ENCODE assay signal across 15 mouse cellular contexts in genomic region chr1:182376826-182377225, GRCm38 (mm10). TPM values are rescaled to one million over a fixed set of nuclear protein-coding genes. Genes with fewer than 3 reads are reported as not detected.
DNase-seq lines count a peak whose midpoint lies in the region; ATAC-seq lines count a peak whose summit lies in the region.
"Had no signal": no experiment of that assay in that cellular context is flagged by ENCODE, and none has a peak within 500 bp of the region (broad histone marks: within the 10 kb centered on the region; RNA-seq: fewer than 3 reads in every experiment).

No protein-coding gene starts in this region.

- 68% methylated on average over 7 of the region's 7 CpGs for WGBS in hindbrain, embryonic 14.5 days
- 92% methylated on average over 7 of the region's 7 CpGs for WGBS in hindbrain, embryonic 10.5 days

- H3K4me3 ChIP-seq in hindbrain, embryonic 14.5 days (replicated peaks; ENCODE audit: low read length): no peak overlapping the region
- H3K4me3 ChIP-seq in hindbrain, embryonic 10.5 days: no peak overlapping the region
- H3K4me3 ChIP-seq: embryonic facial prominence, embryonic 15.5 days; erythroblast, embryonic 14.5 days; forebrain, embryonic 10.5 days; gastrocnemius, adult 2 months; heart, embryonic 13.5 days; intestine, embryonic 15.5 days had no signal

- H3K27me3 ChIP-seq in hindbrain, embryonic 14.5 days (ENCODE audit: control insufficient read depth, insufficient read depth, low read length): no peaks in the 10 kb centered on the region
- H3K27me3 ChIP-seq in hindbrain, embryonic 10.5 days (ENCODE audit: insufficient read depth, poor library complexity, severe bottlenecking): no peaks in the 10 kb centered on the region
- H3K27me3 ChIP-seq: CH12.LX; embryonic facial prominence, embryonic 15.5 days; intestine, embryonic 15.5 days; Patski had no signal

- peak; percentile 19 for DNase-seq in cerebellum, adult 9-10 months
- DNase-seq in cerebellum, adult 8-10 months: no peak
- DNase-seq in hindbrain, embryonic 14.5 days (ENCODE audit: low spot score): no peak
- no peak for DNase-seq in hindbrain, embryonic 10.5 days (ENCODE audit: low spot score)
- peak; percentile 22 to 51 for DNase-seq in cerebellum, postnatal 14 days
- DNase-seq: gastrocnemius, adult 2 months; gastrocnemius, postnatal 25 days had no signal

- peak overlapping the region; percentile 46; the same call in 1 of the 2 replicates for H3K27ac ChIP-seq in hindbrain, embryonic 14.5 days
- no peak overlapping the region for H3K27ac ChIP-seq in hindbrain, embryonic 10.5 days
- H3K27ac ChIP-seq: embryonic facial prominence, embryonic 15.5 days; forebrain, embryonic 10.5 days; gastrocnemius, adult 2 months; heart, embryonic 13.5 days; intestine, embryonic 15.5 days had no signal

- H3K4me2 ChIP-seq in hindbrain, embryonic 14.5 days (replicated peaks): no peak overlapping the region
- H3K4me2 ChIP-seq: embryonic facial prominence, embryonic 15.5 days; heart, embryonic 13.5 days; intestine, embryonic 15.5 days had no signal

- no peaks in the 10 kb centered on the region for H3K36me3 ChIP-seq in hindbrain, embryonic 14.5 days (replicated peaks; ENCODE audit: control insufficient read depth, insufficient read depth)
- no peaks in the 10 kb centered on the region for H3K36me3 ChIP-seq in hindbrain, embryonic 10.5 days
- H3K36me3 ChIP-seq: embryonic facial prominence, embryonic 15.5 days; forebrain, embryonic 10.5 days; heart, embryonic 13.5 days; intestine, embryonic 15.5 days had no signal

- no peak for ATAC-seq in hindbrain, embryonic 14.5 days (ENCODE audit: low FRiP score)
- ATAC-seq in granulocyte monocyte progenitor cell, adult 5-6 weeks (replicated peaks; ENCODE audit: poor library complexity, severe bottlenecking): no peak
- ATAC-seq: intestine, embryonic 15.5 days; Patski had no signal

- no peak overlapping the region for H3K9ac ChIP-seq in hindbrain, embryonic 14.5 days
- H3K9ac ChIP-seq: embryonic facial prominence, embryonic 15.5 days; heart, embryonic 13.5 days; intestine, embryonic 15.5 days had no signal

- H3K9me3 ChIP-seq in hindbrain, embryonic 14.5 days (ENCODE audit: control insufficient read depth, low read length): no peaks in the 10 kb centered on the region
- no peaks in the 10 kb centered on the region for H3K9me3 ChIP-seq in hindbrain, embryonic 10.5 days
- H3K9me3 ChIP-seq: embryonic facial prominence, embryonic 15.5 days; forebrain, embryonic 10.5 days; heart, embryonic 13.5 days; intestine, embryonic 15.5 days had no signal

- H3K4me1 ChIP-seq in hindbrain, embryonic 14.5 days (replicated peaks; ENCODE audit: control insufficient read depth, insufficient read depth, low read length): no peaks in the 10 kb centered on the region
- 0 out of 2 replicates have a peak, but pooled peaks cover 3% of the 10 kb centered on the region for H3K4me1 ChIP-seq in hindbrain, embryonic 10.5 days (replicated peaks)
- H3K4me1 ChIP-seq: forebrain, embryonic 10.5 days; intestine, embryonic 15.5 days had no signal

RNA-seq across cellular contexts. Expression of gene Trp53bp2, which starts 32.1 kb away (rescaled TPM):
- 19.5 and 21.6 TPM in 2 replicates for polyA plus RNA-seq in hindbrain, embryonic 14.5 days (2014; fragmentation: Nextera tagmentation; extraction: Ambion mirVana)
- polyA plus RNA-seq in hindbrain, embryonic 10.5 days (2016; fragmentation: Nextera tagmentation; extraction: Ambion mirVana): 24.2 and 25.8 TPM in 2 replicates
- 7.9 and 15.7 TPM in 2 replicates for total RNA-seq in granulocyte monocyte progenitor cell, adult 5-6 weeks (2014; fragmentation: Nextera tagmentation)
- total RNA-seq in granulocyte monocyte progenitor cell, adult 5-6 weeks (2017): 7.5 and 9.8 TPM in 2 replicates

RNA-seq across cellular contexts. Expression of gene Fbxo28, which starts 35.4 kb away (rescaled TPM):
- polyA plus RNA-seq in hindbrain, embryonic 14.5 days (2014; fragmentation: Nextera tagmentation; extraction: Ambion mirVana): 35.8 and 40.2 TPM in 2 replicates
- polyA plus RNA-seq in hindbrain, embryonic 10.5 days (2016; fragmentation: Nextera tagmentation; extraction: Ambion mirVana): 20.0 and 23.5 TPM in 2 replicates
- total RNA-seq in granulocyte monocyte progenitor cell, adult 5-6 weeks (2014; fragmentation: Nextera tagmentation): 12.2 and 14.3 TPM in 2 replicates
- 12.1 and 22.2 TPM in 2 replicates for total RNA-seq in granulocyte monocyte progenitor cell, adult 5-6 weeks (2017)

Comparison
In these comparisons a context has a peak if more than half of its experiments do, and no peak if none do; other contexts are left out.
1. DNase-seq: peak in cerebellum, adult 9-10 months (single experiment) and cerebellum, postnatal 14 days (2 of 2); none in cerebellum, adult 8-10 months (single experiment), hindbrain, embryonic 14.5 days (single experiment) and hindbrain, embryonic 10.5 days (single experiment).